Mouse (Mus musculus) layer of hippocampus, adult 9-11 months (tissue): ENCODE results near the gene Hip1r.

Experiments used
- DNase-seq: peaks from one replicate; pipeline ENCODE4 v3.0.0; 2022

Hip1r gene

GRCm38 (mm10) chr5:123973299-123974178 lies at the start of gene Hip1r:
Gene Hip1r (plus strand): TSS chr5:123973628.
- peak; percentile 66 for DNase-seq

- DNase-seq = no peak
Measured at GRCm38 (mm10) chr5:123927118-123927517, 46.3 kb upstream of the Hip1r start, which contains the start of gene Gm43518. Gene Gm43518 (plus strand): TSS chr5:123927418.

GRCm38 (mm10) chr5:123930508-123930989 lies 42.9 kb upstream of the Hip1r start, which contains the start of gene Ccdc62:
Gene Ccdc62 (plus strand): TSS chr5:123930679.
- peak; percentile 94 for DNase-seq

- DNase-seq = no peak
Measured at GRCm38 (mm10) chr5:123931131-123931530, 42.3 kb upstream of the Hip1r start.

GRCm38 (mm10) chr5:123932927-123933326 lies 40.5 kb upstream of the Hip1r start:
- DNase-seq = no peak

GRCm38 (mm10) chr5:123933556-123933955 lies 39.9 kb upstream of the Hip1r start:
- DNase-seq = no peak

GRCm38 (mm10) chr5:123933957-123934591 lies 39.4 kb upstream of the Hip1r start:
- no peak for DNase-seq

- no peak for DNase-seq
Measured at GRCm38 (mm10) chr5:123935931-123936330, 37.5 kb upstream of the Hip1r start.

GRCm38 (mm10) chr5:123938479-123938878 lies 34.9 kb upstream of the Hip1r start:
- DNase-seq = no peak

GRCm38 (mm10) chr5:123946546-123946945 lies 26.9 kb upstream of the Hip1r start:
- DNase-seq = no peak

- no peak for DNase-seq
Measured at GRCm38 (mm10) chr5:123947041-123947761, 26.2 kb upstream of the Hip1r start.

GRCm38 (mm10) chr5:123952365-123953045 lies 20.9 kb upstream of the Hip1r start:
- DNase-seq = peak; percentile 41

GRCm38 (mm10) chr5:123957213-123957612 lies 16.2 kb upstream of the Hip1r start:
- no peak for DNase-seq

- no peak for DNase-seq
Measured at GRCm38 (mm10) chr5:123959018-123959417, 14.4 kb upstream of the Hip1r start.

GRCm38 (mm10) chr5:123960129-123960528 lies 13.3 kb upstream of the Hip1r start:
- DNase-seq = no peak

- no peak for DNase-seq
Measured at GRCm38 (mm10) chr5:123961046-123961445, 12.4 kb upstream of the Hip1r start.

GRCm38 (mm10) chr5:123964208-123964607 lies 9.2 kb upstream of the Hip1r start:
- DNase-seq = no peak

- DNase-seq = no peak
Measured at GRCm38 (mm10) chr5:123966759-123967158, 6.7 kb upstream of the Hip1r start.

GRCm38 (mm10) chr5:123968468-123968867 lies 5.0 kb upstream of the Hip1r start:
- no peak for DNase-seq

- DNase-seq = no peak
Measured at GRCm38 (mm10) chr5:123969216-123969615, 4.2 kb upstream of the Hip1r start.

- no peak for DNase-seq
Measured at GRCm38 (mm10) chr5:123970576-123970975, 2.9 kb upstream of the Hip1r start.

- DNase-seq = no peak
Measured at GRCm38 (mm10) chr5:123972453-123972852, 975 bp upstream of the Hip1r start.

GRCm38 (mm10) chr5:123974179-123974485 lies 704 bp downstream of the Hip1r start:
- no peak for DNase-seq
